Mouse (Mus musculus) C2C12 (cell line): ENCODE results near the gene Caml. TPM values are rescaled to one million over a fixed set of nuclear protein-coding genes. Genes with fewer than 3 reads are reported as not detected.

Experiments
- H3K27me3 ChIP-seq: one replicate; pipeline ENCODE4 v1.6.1; 2011; ENCODE audit not compliant: control insufficient read depth, insufficient read depth, insufficient read length
- H3K36me3 ChIP-seq: one replicate; pipeline ENCODE4 v1.6.1; 2011; ENCODE audit not compliant: control insufficient read depth, insufficient read depth
- H3K4me3 ChIP-seq: one replicate; pipeline ENCODE4 v1.5.1; 2011; ENCODE audit warnings: mild to moderate bottlenecking, control low read depth; ENCODE audit not compliant: poor library complexity, insufficient read depth, severe bottlenecking
- H3K79me2 ChIP-seq: one replicate; pipeline ENCODE4 v1.6.1; 2011; ENCODE audit not compliant: control insufficient read depth, insufficient read depth
- H3K79me3 ChIP-seq: one replicate; pipeline ENCODE4 v1.6.1; 2011; ENCODE audit warnings: low read depth, control low read depth
- H3ac ChIP-seq: one replicate; pipeline ENCODE3; 2011; ENCODE audit warnings: low read depth; ENCODE audit not compliant: control insufficient read depth, insufficient read length
- CEBPB ChIP-seq: IDR thresholded peaks from one replicate; pipeline ENCODE4 v1.6.1; 2011; ENCODE audit warnings: low read depth, mild to moderate bottlenecking, control low read depth, moderate library complexity
- CTCF ChIP-seq: IDR thresholded peaks from one replicate; pipeline ENCODE4 v1.5.1; 2011; ENCODE audit not compliant: control insufficient read depth, insufficient read depth, insufficient read length
- FOSL1 ChIP-seq: IDR thresholded peaks from one replicate; pipeline ENCODE4 v1.8.0; 2011; ENCODE audit warnings: mild to moderate bottlenecking, low read length; ENCODE audit not compliant: poor library complexity, insufficient read depth, severe bottlenecking
- MAX ChIP-seq: IDR thresholded peaks from one replicate; pipeline ENCODE4 v1.6.1; 2011; ENCODE audit warnings: mild to moderate bottlenecking, control low read depth
- MYOD1 ChIP-seq: IDR thresholded peaks from one replicate; pipeline ENCODE4 v1.6.1; 2011; ENCODE audit warnings: low read depth; ENCODE audit not compliant: control insufficient read depth, insufficient read length
- MYOG ChIP-seq: IDR thresholded peaks from one replicate; pipeline ENCODE4 v1.6.1; 2011; ENCODE audit not compliant: control insufficient read depth, insufficient read length; ENCODE audit errors: extremely low read depth
- USF1 ChIP-seq: IDR thresholded peaks from one replicate; pipeline ENCODE4 v1.6.1; 2011; ENCODE audit warnings: low read depth, mild to moderate bottlenecking, control low read depth, moderate library complexity
- polyA plus RNA-seq: library from polyadenylated mRNA; unstranded; fragments of >200 nt; fragmentation: generic; extraction: Trizol; gene quantifications from one replicate; pipeline ENCODE4 v1.2.1, GENCODE M21; 2012; ENCODE audit warnings: missing spikeins

Caml gene
- polyA plus RNA-seq, 1 experiment: 32.1 TPM

DNA sequence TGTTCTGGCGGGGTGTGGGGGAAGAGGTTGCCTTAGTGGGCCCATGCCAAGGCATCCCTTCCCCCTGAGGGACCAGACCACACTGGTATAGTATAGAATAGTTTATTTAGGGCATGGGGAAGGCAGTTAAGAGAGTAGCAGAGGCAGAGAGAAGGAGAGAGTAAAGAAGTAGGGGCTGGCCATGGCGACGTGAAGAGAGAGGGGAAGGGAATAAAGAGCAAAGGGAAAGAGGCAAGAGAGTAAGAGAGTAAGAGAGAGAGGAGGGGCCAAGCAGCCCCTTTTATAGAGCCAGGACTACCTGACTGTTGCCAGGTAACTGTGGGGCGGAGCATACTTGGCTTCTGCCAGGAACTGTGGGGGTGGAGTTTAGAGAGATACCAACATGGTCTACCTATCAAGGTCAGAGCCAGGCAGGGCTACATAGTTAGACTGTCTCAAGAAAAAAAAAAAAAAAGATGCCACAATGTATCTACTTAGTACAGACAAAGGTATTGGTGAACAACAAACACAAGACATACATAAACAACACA is 30.8 kb upstream of the Caml start:
- Histone ChIP-seq H3K79me3 (peaks cover 18% of the 10 kb centered on the region), H3K36me3 (peaks cover 30% of the 10 kb centered on the region), H3K4me3 (no peak overlapping the region), H3K27me3 (no peaks in the 10 kb centered on the region), H3K79me2 (peaks cover 33% of the 10 kb centered on the region), H3ac (no peak overlapping the region)
- TF ChIP-seq USF1 (no peak), CEBPB (no peak), CTCF (no peak), MYOD1 (no peak), MYOG (no peak), MAX (no peak), FOSL1 (no peak)

DNA sequence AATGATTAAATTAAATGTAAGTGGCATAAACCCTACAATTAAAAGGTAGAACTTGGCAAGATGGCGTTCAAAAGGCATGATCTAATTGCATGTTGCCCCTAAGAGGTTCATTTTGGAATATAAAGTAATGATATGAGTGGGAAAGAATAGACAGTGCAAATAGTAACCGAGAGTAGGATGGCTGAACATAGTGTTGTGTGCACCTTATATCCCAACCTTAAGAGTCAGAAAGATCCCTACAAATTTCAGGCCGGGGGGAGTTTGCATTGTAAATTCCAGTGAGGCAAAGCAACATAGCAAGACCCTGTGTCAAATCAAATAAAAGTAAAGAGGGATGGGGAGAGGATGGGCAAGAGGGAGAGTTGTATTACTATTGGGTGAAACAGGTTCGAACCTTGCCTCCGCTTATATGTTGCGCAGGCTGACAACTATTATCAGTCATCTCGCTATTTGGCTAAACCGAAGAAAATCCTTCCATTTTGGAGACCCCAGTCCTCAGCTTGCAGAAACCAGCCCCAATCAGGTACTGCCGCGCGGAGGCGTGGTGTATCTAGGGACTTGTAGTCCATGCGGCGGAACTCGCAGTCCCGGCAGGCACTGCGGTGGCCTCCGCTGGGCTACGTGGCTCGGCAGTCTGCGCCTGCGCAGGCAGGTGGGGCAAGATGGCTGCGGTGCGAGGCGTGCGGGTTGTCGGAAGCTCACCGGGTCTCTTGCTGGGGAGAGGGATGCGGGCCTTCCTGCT is 30.1 kb upstream of the Caml start:
- H3ac ChIP-seq: peak overlapping the region; percentile 80
- peaks cover 36% of the 10 kb centered on the region for H3K36me3 ChIP-seq
- TF ChIP-seq FOSL1: no peak
- peak; percentile 59 for TF ChIP-seq MAX
- H3K4me3 ChIP-seq: peak overlapping the region; percentile 93
- H3K79me2 ChIP-seq: peaks cover 33% of the 10 kb centered on the region
- peaks cover 18% of the 10 kb centered on the region for H3K79me3 ChIP-seq
- H3K27me3 ChIP-seq: no peaks in the 10 kb centered on the region

- H3ac ChIP-seq: peak overlapping the region; percentile 80
These were observed 29.5 kb upstream of the Caml start for GRCm38 (mm10) chr13:55593254-55593747.

DNA sequence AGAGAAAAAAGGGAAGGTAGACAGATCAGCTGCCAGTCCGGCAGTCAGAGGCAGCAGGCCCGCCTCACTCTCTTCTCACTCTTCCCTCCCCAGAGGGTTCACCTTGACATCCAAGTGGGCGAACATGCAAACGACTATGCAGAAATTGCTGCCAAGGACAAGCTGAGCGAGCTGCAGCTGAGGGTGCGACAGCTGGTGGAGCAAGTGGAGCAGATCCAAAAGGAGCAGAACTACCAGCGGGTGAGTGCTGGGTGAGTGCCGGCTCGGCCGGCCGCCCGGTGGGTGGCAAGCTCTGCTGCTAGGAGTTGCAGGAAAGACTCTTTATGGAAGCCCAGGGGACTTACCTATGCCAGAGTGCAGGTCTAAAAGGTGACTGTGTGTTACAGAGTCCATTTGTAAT is 27.4 kb upstream of the Caml start:
- TF ChIP-seq MAX (no peak), FOSL1 (no peak), USF1 (no peak), MYOD1 (no peak), CTCF (no peak), CEBPB (no peak), MYOG (no peak)
- no peaks in the 10 kb centered on the region for H3K27me3 ChIP-seq
- H3K79me2 ChIP-seq: peaks cover 38% of the 10 kb centered on the region
- H3ac ChIP-seq: no peak overlapping the region
- peaks cover 41% of the 10 kb centered on the region for H3K36me3 ChIP-seq
- no peak overlapping the region for H3K4me3 ChIP-seq
- H3K79me3 ChIP-seq: peaks cover 18% of the 10 kb centered on the region

More at GRCm38 (mm10) chr13:55593254-55593747, 29.5 kb upstream of the Caml start:
- H3K27me3 ChIP-seq: no peaks in the 10 kb centered on the region
- H3K36me3 ChIP-seq: peaks cover 41% of the 10 kb centered on the region
- peaks cover 18% of the 10 kb centered on the region for H3K79me3 ChIP-seq
- peaks cover 33% of the 10 kb centered on the region for H3K79me2 ChIP-seq
- peak overlapping the region; percentile 93 for H3K4me3 ChIP-seq
- no peak for TF ChIP-seq MYOG

DNA sequence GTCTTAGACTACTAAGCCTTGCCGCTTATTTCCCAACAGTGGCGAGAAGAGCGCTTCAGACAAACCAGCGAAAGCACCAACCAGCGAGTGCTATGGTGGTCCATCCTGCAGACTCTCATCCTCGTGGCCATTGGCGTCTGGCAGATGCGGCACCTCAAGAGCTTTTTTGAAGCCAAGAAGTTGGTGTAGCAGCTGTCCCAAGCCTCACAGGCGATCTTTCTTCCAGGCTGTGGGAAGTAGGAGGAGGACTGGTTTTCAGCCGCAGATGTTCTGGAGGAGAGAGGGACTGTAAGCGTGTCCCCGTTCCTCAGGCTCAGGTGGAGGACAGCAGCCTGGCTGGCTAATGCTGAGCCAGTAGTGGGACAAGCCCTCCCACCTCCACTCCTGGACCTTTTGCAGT is 26.0 kb upstream of the Caml start:
- no peaks in the 10 kb centered on the region for H3K27me3 ChIP-seq
- H3ac ChIP-seq: no peak overlapping the region
- peaks cover 41% of the 10 kb centered on the region for H3K36me3 ChIP-seq
- peaks cover 18% of the 10 kb centered on the region for H3K79me3 ChIP-seq
- TF ChIP-seq MYOG (no peak), USF1 (no peak), MAX (no peak), CTCF (no peak), FOSL1 (no peak), CEBPB (no peak), MYOD1 (no peak)
- H3K4me3 ChIP-seq: no peak overlapping the region
- peaks cover 51% of the 10 kb centered on the region for H3K79me2 ChIP-seq
